Mouse (Mus musculus): ENCODE data around the gene Stap1.

The Stap1 gene

GRCm38 (mm10) chr5:86071538-86071937 is at the start of gene Stap1:
Gene Stap1, plus strand, starts transcription at chr5:86071746.
- in situ Hi-C loops (cut with MboI; ENCODE audit: low sequenced_read_pairs) = no loop called here

DNA sequence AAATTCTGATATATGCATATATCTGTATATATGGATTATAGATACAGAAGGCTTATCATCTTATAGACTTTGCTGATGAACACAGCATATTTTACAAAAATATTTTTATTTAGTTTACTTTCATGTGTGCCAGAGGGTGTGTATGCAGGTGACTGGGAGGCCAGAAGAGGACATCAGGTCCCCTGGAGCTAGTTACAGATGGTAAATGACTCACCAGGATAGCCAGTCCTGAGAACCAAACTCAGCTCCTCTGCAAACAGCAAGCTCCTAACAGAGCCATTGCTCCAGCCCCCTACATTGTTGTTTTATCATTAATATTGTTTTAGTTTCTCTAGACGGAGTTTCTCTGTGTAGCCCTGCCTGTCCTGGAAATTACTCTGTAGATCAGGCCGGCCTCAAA is 41.7 kb upstream of the Stap1 start:
- in situ Hi-C loops (cut with MboI; ENCODE audit: low sequenced_read_pairs) = no loop called here

DNA sequence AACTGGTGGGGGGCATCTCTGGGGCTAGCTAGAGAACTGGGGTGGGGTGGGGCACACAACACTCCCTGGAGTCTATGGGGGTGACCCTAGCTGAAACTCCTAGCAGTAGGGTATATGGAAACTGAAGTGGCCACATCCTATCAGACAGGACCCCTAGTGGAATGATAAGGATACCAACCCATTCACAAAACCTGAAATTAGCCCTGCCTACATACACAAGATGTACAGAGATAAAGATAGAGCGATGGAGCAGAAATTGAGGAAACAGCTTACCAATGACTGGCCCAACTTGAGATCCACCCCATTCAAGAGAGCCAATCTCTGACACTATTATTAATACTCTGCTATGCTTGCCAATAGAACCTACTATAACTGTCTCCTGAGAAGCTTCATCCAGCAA is 8.0 kb upstream of the Stap1 start:
- in situ Hi-C loops (cut with MboI; ENCODE audit: low sequenced_read_pairs) = no loop called here

GRCm38 (mm10) chr5:86065101-86065875 is 6.3 kb upstream of the Stap1 start, which contains the start of gene Cenpc1:
Gene Cenpc1, minus strand, starts transcription at chr5:86065583.
- in situ Hi-C loops (cut with MboI; ENCODE audit: low sequenced_read_pairs) = no loop called here

DNA sequence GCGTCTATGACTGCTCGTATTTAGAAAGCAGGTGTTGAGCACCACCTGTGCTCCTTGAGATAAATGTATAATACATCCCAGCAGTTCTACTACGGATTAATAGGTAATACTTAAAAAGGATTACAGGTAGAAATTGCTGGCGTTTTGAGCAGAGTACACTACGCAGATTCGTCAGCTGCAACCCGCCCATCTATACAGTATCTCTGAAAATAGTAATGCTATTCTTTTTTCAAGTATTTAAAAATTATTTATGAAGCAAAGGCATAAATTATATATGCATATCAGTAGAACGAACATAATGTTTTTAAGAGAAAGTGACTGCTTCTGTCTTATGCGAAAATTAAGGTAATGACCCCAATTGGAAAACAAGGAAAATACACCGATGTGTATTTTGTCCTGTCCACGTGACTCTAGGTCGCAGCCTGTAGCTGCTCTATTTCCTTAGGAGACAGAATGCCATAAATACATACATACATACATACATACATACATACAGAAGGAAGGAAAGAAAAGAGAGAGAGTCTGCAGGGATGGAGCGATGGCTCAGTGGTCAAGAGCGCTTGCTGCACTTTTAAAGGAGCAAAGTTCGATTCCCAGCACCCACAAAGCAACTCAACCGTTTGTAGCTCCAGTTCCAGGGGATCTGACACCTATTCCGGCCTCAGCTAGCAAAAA is 5.5 kb upstream of the Stap1 start:
- in situ Hi-C loops (cut with MboI; ENCODE audit: low sequenced_read_pairs) = no loop called here

DNA sequence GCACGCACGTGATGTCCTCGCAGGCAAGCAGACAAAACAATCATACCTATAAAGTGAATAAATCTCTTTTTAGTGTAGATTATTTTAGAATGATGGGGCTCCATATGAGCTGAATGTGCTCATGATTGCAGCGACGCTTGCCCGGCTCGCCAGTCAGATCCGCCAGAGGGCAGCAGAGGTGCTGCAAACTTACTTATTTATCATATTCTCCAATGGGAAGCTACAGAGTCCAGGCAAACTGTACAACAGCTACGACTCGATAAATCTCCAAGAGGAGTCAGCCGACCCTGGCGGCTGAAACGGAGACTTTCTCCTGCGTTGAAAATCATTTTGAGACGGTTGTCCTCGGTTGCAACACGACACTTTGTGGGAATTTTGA is 5.0 kb upstream of the Stap1 start:
- in situ Hi-C loops (cut with MboI; ENCODE audit: low sequenced_read_pairs) = no loop called here

DNA sequence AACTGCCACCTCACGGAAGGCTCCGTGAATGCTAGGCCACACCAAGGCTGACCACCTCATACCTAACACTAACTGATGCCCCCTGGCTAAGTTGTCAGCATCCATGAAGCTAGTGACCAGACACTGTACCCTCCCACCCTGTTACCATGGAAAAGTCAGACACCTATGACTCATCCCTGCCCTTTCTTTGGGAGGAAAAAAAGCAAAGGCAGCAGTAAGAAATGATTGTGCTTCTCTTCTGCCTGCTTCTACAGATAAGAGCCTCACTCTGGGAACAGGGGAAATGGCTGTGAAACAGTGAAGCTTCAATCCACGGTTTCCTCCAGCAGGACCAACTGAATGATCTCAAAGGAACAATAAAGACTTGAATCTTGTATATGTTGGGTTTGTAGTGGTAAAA is 3.1 kb upstream of the Stap1 start:
- in situ Hi-C loops (cut with MboI; ENCODE audit: low sequenced_read_pairs) = no loop called here

GRCm38 (mm10) chr5:86069121-86069520 is 2.4 kb upstream of the Stap1 start:
- in situ Hi-C loops (cut with MboI; ENCODE audit: low sequenced_read_pairs) = no loop called here

DNA sequence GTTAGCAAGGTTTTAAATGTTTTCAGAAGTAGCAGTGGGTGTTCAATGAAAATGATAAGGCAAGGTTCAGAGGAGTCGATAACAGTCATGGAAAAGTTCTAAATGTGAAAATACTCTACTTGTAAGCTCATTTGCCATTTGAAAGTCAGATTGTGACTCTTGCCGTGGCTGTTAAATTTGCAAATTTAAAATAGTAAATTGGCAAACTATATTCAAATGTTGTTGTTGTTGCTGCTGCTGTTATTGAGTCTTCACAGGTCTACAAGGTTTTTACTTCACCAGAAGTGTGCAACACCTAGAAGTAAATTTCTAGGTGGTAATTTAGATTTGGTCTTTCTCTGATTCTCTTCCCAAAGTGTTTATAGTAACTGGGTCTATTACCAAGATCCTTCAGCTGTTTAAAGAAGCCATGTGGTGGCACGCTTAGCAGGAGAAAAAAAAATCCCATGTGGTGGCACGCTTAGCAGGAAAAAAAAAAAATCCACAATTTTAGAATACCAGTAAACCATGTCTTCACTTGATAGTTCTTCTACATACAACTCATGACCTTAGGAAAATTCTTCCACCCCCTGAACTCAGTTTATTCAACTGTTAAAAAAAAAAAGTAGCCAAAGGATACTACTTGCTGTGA is 1.3 kb downstream of the Stap1 start:
- in situ Hi-C loops (cut with MboI; ENCODE audit: low sequenced_read_pairs) = no loop called here

DNA sequence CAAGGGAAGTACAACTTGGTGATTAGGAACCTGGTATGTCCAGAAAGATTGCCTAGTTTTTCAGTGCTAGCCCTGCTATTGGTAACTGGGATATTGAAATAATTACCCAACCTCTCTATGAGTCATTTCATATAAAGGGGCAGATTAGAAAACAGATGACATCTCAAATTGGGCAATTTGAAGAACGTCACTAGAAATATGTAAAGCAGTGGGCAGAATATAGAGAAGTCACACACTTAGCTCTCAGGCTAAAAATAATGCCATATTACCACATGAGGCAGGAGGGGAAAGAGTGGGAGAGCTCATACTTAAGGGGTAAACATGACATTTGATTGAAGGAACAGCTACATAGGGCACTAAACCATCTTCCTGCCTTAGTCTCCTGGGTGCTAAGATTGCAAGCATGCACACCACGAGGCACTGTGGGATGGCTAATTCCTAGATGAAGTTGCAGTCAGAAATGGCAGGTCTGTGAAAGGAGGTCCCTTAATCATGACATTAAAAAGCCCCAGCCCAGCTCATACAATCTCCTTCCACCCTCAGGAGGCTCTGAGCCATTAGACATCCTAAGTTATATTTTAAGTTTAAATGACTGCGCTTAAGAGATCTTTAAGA is 7.3 kb downstream of the Stap1 start:
- in situ Hi-C loops (cut with MboI; ENCODE audit: low sequenced_read_pairs) = no loop called here

DNA sequence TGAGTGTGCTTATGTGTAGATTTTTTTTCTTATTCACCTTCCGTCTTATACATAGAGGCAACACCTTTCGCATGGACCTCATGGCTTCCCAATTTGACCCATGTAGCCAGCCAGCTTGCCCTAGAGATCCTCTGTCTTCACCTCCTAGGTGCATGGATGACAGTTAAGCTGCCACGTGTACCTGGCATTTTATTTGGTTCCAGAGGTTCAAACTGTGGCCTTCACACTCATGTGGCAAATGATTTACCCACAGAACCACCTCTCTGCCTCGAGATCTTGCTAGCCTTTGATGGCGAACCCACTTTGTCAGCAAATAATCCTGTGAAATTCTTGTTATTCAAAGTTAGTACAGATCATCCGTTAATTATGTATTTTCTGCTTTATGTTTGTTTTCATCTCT is 12.4 kb downstream of the Stap1 start:
- in situ Hi-C loops (cut with MboI; ENCODE audit: low sequenced_read_pairs) = no loop called here

GRCm38 (mm10) chr5:86084979-86085378 is 13.4 kb downstream of the Stap1 start:
- in situ Hi-C loops (cut with MboI; ENCODE audit: low sequenced_read_pairs) = no loop called here

GRCm38 (mm10) chr5:86086751-86087150 is 15.2 kb downstream of the Stap1 start:
- in situ Hi-C loops (cut with MboI; ENCODE audit: low sequenced_read_pairs) = no loop called here

DNA sequence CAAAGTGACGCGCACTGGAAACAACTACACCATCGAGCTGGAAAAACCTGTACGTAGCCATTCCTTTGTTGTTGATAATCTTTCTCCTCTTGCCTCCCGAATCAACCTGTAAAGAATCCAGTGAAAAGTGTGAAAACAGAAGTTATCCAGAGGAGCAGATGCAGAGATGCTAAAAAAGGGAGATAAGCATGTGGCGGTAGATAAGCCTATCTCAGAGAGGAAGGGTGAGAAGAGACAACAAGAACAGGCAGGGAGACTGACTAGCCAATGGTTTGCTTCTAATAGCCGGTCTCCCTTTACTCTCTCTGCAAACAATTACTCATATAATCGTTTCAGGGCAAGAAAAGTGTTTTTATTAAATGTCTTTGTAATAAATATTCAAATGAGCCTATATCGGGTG is 23.2 kb downstream of the Stap1 start:
- in situ Hi-C loops (cut with MboI; ENCODE audit: low sequenced_read_pairs) = no loop called here

- in situ Hi-C loops (cut with MboI; ENCODE audit: low sequenced_read_pairs) = no loop called here
These were observed 27.4 kb downstream of the Stap1 start for GRCm38 (mm10) chr5:86098988-86099387.

DNA sequence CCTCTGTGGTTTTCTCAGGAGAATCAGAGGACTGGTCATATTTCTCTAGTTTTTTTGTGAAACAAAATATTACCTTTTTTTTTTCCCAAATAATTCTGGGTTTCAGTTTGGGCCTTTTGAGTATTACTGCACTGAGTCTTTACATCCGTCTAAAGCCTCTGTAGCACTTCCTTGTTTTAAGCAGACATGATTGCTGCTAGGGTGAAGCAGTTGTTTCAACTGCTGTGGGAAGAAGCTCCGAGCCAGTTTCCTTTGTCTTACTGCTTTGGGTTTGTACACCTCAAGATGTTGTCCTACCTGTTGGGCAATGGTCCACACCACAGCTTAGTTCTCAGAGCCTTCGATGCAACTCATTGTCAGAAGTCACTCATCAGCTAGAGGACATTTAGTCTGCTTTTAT is 29.1 kb downstream of the Stap1 start:
- in situ Hi-C loops (cut with MboI; ENCODE audit: low sequenced_read_pairs) = no loop called here

GRCm38 (mm10) chr5:86102176-86102575 is 30.6 kb downstream of the Stap1 start:
- in situ Hi-C loops (cut with MboI; ENCODE audit: low sequenced_read_pairs) = no loop called here

- in situ Hi-C loops (cut with MboI; ENCODE audit: low sequenced_read_pairs) = no loop called here
These were observed 35.1 kb downstream of the Stap1 start for GRCm38 (mm10) chr5:86106610-86107009.

- in situ Hi-C loops (cut with MboI; ENCODE audit: low sequenced_read_pairs) = no loop called here
These were observed 39.5 kb downstream of the Stap1 start for GRCm38 (mm10) chr5:86111074-86111473.

DNA sequence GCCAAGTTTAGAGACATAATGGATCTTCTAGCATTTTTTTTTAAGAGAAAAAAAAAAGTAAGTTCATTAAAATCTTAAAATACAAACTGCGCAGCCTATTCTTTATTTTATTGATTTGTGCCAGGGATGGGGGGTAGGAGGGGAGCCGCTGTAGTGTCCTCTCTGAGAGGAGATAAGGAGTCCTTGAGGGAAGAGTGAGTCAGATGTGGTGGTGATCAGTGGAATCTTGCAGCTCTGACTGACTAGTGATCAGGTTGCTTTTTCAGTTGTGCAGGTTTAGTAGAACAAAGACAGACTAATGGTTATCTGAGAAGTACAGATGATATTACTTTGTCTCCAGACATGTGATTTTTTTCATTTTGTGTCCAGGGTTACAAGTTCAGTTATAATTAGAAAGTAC is 41.5 kb downstream of the Stap1 start:
- in situ Hi-C loops (cut with MboI; ENCODE audit: low sequenced_read_pairs) = no loop called here

GRCm38 (mm10) chr5:86113997-86114396 is 42.5 kb downstream of the Stap1 start:
- in situ Hi-C loops (cut with MboI; ENCODE audit: low sequenced_read_pairs) = no loop called here
